Mouse (Mus musculus): ENCODE measurements around the gene Plac9a.
"Not testable (repeated sequence)": the region's sequence is repeated elsewhere in the genome, so short reads cannot be mapped to it uniquely, and the experiment has no call there.

- not testable (repeated sequence) for TF ChIP-seq POLR2A (IDR thresholded peaks at IDR 0.05; ENCODE audit: extremely low read depth, insufficient read depth, low read length); CTCF (IDR thresholded peaks at IDR 0.05; ENCODE audit: low read depth, low read length)
Measured at GRCm38 (mm10) chr14:25876640-25877039, 26.3 kb downstream of the Plac9a start.
